Mouse (Mus musculus) midbrain, embryonic 16.5 days (tissue): ENCODE results near the gene Il10rb. TPM values are rescaled to one million over a fixed set of nuclear protein-coding genes. Genes with fewer than 3 reads are reported as not detected.
A peak's percentile ranks its signal among the peaks of the same experiment; 100 is the strongest.

Experiments used
- ATAC-seq: fragments of 200-750 bp; cut with Nextera tagmentation; 2 replicates; pipeline ENCODE4 v1.8.0; 2017; ENCODE audit warnings: moderate TSS enrichment
- H3K27ac ChIP-seq: fragments of 300-500 bp; sonication (generic); 2 replicates; pipeline ENCODE4 v1.5.1; 2014; ENCODE audit warnings: mild to moderate bottlenecking, low read length, mixed read lengths
- H3K27me3 ChIP-seq: fragments of 300-500 bp; sonication (generic); 2 replicates; pipeline ENCODE4 v1.6.1; 2014; ENCODE audit warnings: low read depth, low read length, mixed read lengths; ENCODE audit not compliant: control insufficient read depth, insufficient read depth
- H3K36me3 ChIP-seq: fragments of 300-500 bp; sonication (generic); 2 replicates; pipeline ENCODE4 v1.6.1; 2014; ENCODE audit warnings: mild to moderate bottlenecking, low read length, moderate library complexity, mixed read lengths; ENCODE audit not compliant: control insufficient read depth, insufficient read depth
- H3K4me1 ChIP-seq: fragments of 300-500 bp; sonication (generic); 2 replicates; pipeline ENCODE4 v1.6.1; 2014; ENCODE audit warnings: mild to moderate bottlenecking, low read length, mixed read lengths; ENCODE audit not compliant: control insufficient read depth, insufficient read depth
- H3K4me2 ChIP-seq: fragments of 300-500 bp; sonication (generic); 2 replicates; pipeline ENCODE4 v1.6.1; 2014; ENCODE audit warnings: mild to moderate bottlenecking, low read length, mixed read lengths
- H3K4me3 ChIP-seq: fragments of 300-500 bp; sonication (generic); 2 replicates; pipeline ENCODE4 v1.5.1; 2014; ENCODE audit warnings: low read depth, mild to moderate bottlenecking, low read length, moderate library complexity, mixed read lengths
- H3K9ac ChIP-seq: fragments of 300-500 bp; sonication (generic); 2 replicates; pipeline ENCODE4 v1.6.1; 2014; ENCODE audit warnings: low read depth, low read length, mixed read lengths
- H3K9me3 ChIP-seq: fragments of 300-500 bp; sonication (generic); replicated peaks from 2 replicates; pipeline ENCODE4 v1.6.1; 2014; ENCODE audit warnings: mild to moderate bottlenecking, low read length, mixed read lengths; ENCODE audit not compliant: control insufficient read depth, poor library complexity, severe bottlenecking
- WGBS: fragments of 180-500 bp; shearing (Covaris S2); extraction: QIAGEN DNeasy Blood & Tissue Kit; methylation state at CpG from one replicate; pipeline ENCODE4 v1.1.7; 2014; 5-methylcytosine and 5-hydroxymethylcytosine counted together
- polyA plus RNA-seq: library from polyadenylated mRNA; unstranded; fragments of >200 nt; fragmentation: Nextera tagmentation; extraction: Ambion mirVana; gene quantifications from 2 replicates; pipeline ENCODE4 v1.2.1, GENCODE M21; 2015

Gene Il10rb
- polyA plus RNA-seq, 1 experiment from 2014 or later: 11.1 TPM

DNA sequence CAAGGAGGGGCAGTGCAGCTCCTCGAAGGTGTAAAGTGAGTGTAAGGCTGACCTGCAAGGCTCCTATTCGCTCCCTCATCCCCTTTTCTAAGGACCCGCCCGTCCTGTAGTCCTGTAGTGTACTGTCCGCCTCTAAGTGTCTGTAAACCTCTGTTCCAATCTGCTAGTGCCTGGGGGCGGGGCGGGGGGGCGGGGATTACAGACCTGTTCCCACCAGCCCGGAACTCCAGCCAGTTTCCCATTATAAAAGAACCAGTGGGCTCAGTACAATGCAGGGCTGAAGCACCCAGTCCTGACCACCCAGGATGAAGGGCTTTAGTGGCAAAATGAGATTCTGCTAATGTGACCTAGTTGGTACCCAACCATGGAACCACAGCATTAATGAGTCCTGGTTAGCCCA, 27.0 kb upstream of the Il10rb start:
- WGBS: 36% methylated on average over 9 of the region's 9 CpGs
- no peak overlapping the region for H3K4me2 ChIP-seq
- peak overlapping the region; percentile 38 for H3K27ac ChIP-seq
- H3K4me1 ChIP-seq: peaks cover under 1% of the 10 kb centered on the region
- H3K36me3 ChIP-seq: no peaks in the 10 kb centered on the region
- H3K27me3 ChIP-seq: no peaks in the 10 kb centered on the region
- peak; percentile 64 for ATAC-seq
- H3K4me3 ChIP-seq: no peak overlapping the region
- no peak overlapping the region for H3K9ac ChIP-seq
- no peaks in the 10 kb centered on the region for H3K9me3 ChIP-seq

DNA sequence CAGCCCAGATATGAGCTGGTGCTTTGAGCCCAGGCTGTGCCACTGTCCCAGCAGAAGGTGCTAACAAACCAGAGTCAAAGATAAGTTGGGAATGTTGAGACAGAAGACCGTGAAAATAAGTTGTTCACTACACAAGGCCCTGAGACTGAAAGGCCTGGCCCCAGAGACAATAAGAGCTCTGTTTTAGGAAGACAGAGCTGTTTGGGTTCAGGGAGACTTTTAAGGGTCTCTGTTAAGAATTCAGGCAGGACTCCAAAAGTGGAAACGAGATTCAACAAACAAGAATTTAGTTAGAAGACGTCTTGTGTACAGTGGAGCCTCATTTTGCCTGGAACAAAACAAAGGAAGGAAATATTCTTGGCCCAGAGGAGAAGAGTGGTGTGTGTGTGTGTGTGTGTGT, 26.6 kb upstream of the Il10rb start:
- Histone ChIP-seq H3K36me3 (0 out of 2 replicates have a peak, but pooled peaks cover 2% of the 10 kb centered on the region), H3K27ac (peak overlapping the region; percentile 38), H3K9ac (no peak overlapping the region), H3K4me3 (no peak overlapping the region), H3K9me3 (no peaks in the 10 kb centered on the region), H3K4me2 (no peak overlapping the region), H3K4me1 (no peaks in the 10 kb centered on the region), H3K27me3 (no peaks in the 10 kb centered on the region)
- ATAC-seq: no peak
- 48% methylated on average over 3 of the region's 3 CpGs for WGBS

DNA sequence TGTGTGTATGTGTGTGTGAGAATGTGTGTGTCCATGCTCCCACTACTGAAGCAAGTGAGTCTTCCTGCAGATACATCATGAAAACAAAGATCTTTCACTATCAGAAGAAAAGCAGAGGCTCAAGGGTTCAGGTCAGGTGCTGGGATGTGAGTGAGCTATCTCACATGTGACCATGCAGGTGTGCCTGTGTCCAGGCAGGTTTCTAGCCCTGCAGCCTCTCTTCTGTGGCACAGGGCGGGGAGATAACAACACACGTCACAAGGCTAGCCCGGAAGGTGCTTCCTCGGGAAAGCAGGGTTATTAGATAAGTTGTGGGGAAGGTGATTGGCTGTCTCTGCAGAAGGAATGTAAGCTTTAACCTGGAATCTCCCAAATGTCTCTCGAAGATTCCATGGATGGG, 25.8 kb upstream of the Il10rb start:
- 89% methylated on average over 5 of the region's 5 CpGs for WGBS
- H3K9ac ChIP-seq: no peak overlapping the region
- H3K27ac ChIP-seq: no peak overlapping the region
- ATAC-seq: no peak
- H3K4me3 ChIP-seq: no peak overlapping the region
- H3K27me3 ChIP-seq: no peaks in the 10 kb centered on the region
- no peak overlapping the region for H3K4me2 ChIP-seq
- H3K36me3 ChIP-seq: peaks cover 6% of the 10 kb centered on the region; the same call in 1 of the 2 replicates
- no peaks in the 10 kb centered on the region for H3K4me1 ChIP-seq
- H3K9me3 ChIP-seq: no peaks in the 10 kb centered on the region

DNA sequence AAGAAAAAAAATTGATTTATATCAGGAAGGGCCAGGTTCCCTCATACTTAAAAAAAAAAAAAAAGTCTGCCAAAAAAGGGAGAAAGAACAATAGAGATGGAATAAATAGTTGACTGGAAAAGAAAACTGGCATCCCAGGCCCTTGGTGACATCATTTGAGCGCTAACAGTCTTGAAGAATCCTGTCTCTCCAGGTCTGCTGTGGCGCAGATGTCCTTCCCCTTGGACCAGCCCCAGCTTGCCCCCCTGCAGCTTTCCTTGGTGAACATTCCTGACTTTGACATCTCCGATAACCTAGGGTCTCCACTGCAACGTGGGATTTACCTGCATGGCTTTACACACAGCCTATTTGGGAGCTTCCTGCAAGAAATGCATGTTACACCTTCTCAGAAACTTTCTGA, 24.4 kb upstream of the Il10rb start:
- WGBS: 89% methylated on average over 4 of the region's 4 CpGs
- Histone ChIP-seq H3K9me3 (no peaks in the 10 kb centered on the region), H3K4me3 (no peak overlapping the region), H3K27ac (no peak overlapping the region), H3K4me1 (no peaks in the 10 kb centered on the region), H3K27me3 (no peaks in the 10 kb centered on the region), H3K36me3 (peaks cover 6% of the 10 kb centered on the region; the same call in 1 of the 2 replicates), H3K9ac (no peak overlapping the region), H3K4me2 (no peak overlapping the region)
- no peak for ATAC-seq

DNA sequence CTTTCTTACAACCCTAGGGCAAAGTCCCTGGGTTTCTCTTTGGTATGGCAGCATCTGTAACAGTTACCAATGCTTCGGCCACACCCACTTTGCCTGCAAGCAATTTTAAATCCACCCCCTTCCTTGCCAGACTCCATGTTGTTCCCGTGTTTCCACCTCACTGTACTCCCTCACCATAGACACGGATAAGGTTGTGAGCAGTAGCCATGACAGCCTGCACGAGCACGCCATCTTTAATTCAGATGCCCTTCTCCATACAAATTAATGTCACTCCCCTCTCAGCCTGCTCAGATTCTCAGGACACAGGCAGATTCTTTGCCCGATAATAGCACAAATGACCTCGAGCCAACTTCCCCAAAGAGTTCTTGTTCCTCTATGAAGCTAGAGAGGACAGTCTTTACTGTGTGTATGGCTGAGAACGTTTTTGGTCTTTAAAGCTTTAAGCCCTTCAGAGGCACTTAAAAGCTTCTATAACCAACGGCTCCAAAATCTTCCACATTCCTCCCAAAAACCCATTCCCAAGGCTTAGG, 23.6 kb upstream of the Il10rb start:
- Histone ChIP-seq H3K4me1 (no peaks in the 10 kb centered on the region), H3K4me3 (no peak overlapping the region), H3K27ac (no peak overlapping the region), H3K36me3 (peaks cover 6% of the 10 kb centered on the region; the same call in 1 of the 2 replicates), H3K27me3 (no peaks in the 10 kb centered on the region), H3K4me2 (no peak overlapping the region), H3K9me3 (no peaks in the 10 kb centered on the region), H3K9ac (no peak overlapping the region)
- no peak for ATAC-seq
- WGBS: 91% methylated on average over 9 of the region's 9 CpGs

DNA sequence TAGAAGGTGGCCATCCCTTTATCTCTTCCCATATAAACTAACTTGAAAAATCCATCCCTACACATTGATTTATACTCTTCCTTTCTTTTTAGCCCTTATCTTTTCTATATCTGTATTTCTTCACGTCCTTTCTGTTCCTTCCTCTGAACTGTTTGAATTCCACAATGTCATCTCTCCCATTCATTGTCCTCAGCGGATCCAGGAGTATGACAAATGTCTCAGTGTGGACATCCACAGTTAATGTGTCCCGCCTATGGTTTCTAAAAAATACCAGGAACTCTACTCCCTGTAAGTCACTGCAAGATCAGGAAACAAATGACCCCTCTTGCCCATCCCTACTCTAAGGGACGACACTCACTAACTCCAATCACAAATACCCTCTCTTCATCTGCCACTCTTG, 21.7 kb upstream of the Il10rb start:
- H3K36me3 ChIP-seq: peaks cover 15% of the 10 kb centered on the region
- H3K27ac ChIP-seq: no peak overlapping the region
- no peak for ATAC-seq
- no peak overlapping the region for H3K9ac ChIP-seq
- no peak overlapping the region for H3K4me3 ChIP-seq
- H3K27me3 ChIP-seq: no peaks in the 10 kb centered on the region
- no peaks in the 10 kb centered on the region for H3K4me1 ChIP-seq
- H3K9me3 ChIP-seq: no peaks in the 10 kb centered on the region
- no peak overlapping the region for H3K4me2 ChIP-seq
- WGBS: 88% methylated on average over 4 of the region's 4 CpGs

DNA sequence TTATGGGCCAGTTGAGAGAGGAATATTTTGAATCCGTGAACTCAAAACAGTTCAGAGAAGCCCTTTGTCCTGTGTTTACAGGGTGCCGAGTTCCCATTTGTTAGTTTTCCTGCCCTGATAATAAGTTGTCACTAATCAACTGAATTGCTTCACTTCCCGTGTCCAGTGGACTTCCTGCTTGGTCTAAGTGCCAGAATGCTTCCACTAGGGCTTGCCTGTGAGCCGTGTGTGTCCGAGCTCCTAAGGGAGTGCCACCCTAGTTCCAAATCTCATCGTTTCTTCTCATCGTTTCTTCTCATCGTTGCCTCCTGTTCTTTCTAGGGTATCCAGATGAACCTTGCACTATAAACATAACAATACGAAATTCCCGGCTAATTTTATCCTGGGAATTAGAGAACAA, 20.3 kb upstream of the Il10rb start:
- no peak overlapping the region for H3K27ac ChIP-seq
- ATAC-seq: no peak
- 58% methylated on average over 10 of the region's 10 CpGs for WGBS

DNA sequence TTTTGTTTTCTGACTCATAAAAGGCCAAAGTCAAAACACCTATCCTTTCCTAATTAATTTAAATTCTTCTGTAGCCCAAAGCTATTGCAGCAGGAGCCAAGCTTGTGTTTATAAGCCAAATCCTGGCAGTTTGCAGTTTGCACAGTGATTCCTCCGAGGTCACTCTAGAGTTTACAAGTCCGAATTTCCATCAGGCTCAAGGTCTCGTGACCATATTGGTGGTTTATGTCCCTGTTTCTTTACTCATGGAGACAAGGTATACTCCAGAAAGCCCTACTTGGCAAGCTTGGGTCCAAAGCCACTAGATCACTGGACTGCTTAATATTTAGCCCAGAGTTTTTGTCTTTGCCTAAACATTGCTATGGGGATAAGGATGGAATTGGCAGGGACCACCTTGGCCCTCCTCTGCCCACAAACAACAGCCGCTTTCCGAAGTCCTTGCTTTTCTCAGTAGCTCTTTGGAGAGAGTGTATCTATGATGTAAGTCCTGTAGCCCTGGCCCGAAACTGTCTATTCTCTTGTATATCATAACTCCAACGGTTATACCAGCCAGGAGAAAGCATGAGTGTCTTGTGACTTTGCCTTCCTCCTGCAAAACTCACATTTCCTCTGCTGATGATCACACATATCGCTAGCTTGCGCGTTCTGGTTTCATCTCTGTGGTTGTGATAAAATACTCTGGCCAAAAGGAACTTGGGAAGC, 19.4 kb upstream of the Il10rb start:
- H3K4me2 ChIP-seq: no peak overlapping the region
- H3K4me1 ChIP-seq: no peaks in the 10 kb centered on the region
- H3K4me3 ChIP-seq: no peak overlapping the region
- no peaks in the 10 kb centered on the region for H3K27me3 ChIP-seq
- 93% methylated on average over 10 of the region's 10 CpGs for WGBS
- no peak overlapping the region for H3K9ac ChIP-seq
- no peaks in the 10 kb centered on the region for H3K9me3 ChIP-seq
- H3K27ac ChIP-seq: no peak overlapping the region
- peaks cover 15% of the 10 kb centered on the region for H3K36me3 ChIP-seq
- ATAC-seq: no peak

More for the DNA sequence above, 20.3 kb upstream of the Il10rb start:
- Histone ChIP-seq H3K9ac (no peak overlapping the region), H3K4me2 (no peak overlapping the region), H3K4me3 (no peak overlapping the region), H3K4me1 (no peaks in the 10 kb centered on the region), H3K36me3 (peaks cover 15% of the 10 kb centered on the region), H3K9me3 (no peaks in the 10 kb centered on the region), H3K27me3 (no peaks in the 10 kb centered on the region)

DNA sequence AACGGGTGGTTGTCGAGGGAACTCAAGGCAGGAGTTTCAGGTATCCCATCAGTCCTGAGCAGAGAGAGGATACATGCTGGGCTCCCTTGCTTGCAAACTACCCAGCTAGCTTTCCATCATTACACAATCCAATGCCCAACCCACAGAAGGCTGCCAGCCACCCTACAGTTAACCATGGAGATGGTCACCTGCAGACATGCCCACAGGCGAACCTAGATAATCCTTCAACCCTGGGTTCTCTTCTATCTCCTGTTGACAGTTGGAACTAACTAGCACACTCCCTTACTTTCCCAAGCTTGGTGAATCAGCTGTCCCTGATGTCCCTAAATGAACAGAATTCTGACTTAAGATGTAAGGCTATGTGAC, 18.9 kb upstream of the Il10rb start:
- Histone ChIP-seq H3K27me3 (no peaks in the 10 kb centered on the region), H3K9ac (no peak overlapping the region), H3K4me2 (no peak overlapping the region), H3K9me3 (no peaks in the 10 kb centered on the region), H3K4me1 (no peaks in the 10 kb centered on the region), H3K36me3 (peaks cover 15% of the 10 kb centered on the region), H3K4me3 (no peak overlapping the region), H3K27ac (no peak overlapping the region)
- ATAC-seq: no peak
- WGBS: 94% methylated on average over 3 of the region's 3 CpGs
